12 mouse cellular contexts compared by ENCODE assay signal in genomic region chr1:89550061-89550869, GRCm38 (mm10).
A peak's percentile ranks its signal among the peaks of the same experiment; 100 is the strongest.
DNase-seq lines count a peak whose midpoint lies in the region; ATAC-seq and TF ChIP-seq lines count a peak whose summit lies in the region.
"Had no signal": no experiment of that assay in that cellular context is flagged by ENCODE, and none has a peak within 500 bp of the region (broad histone marks: within the 10 kb centered on the region; RNA-seq: fewer than 3 reads in every experiment).

No protein-coding gene starts in this region.

- H3K9me3 ChIP-seq in embryonic facial prominence, embryonic 15.5 days (replicated peaks) = no peaks in the 10 kb centered on the region
- H3K9me3 ChIP-seq in hindbrain, postnatal 0 days (ENCODE audit: low read length) = no peaks in the 10 kb centered on the region
- no peaks in the 10 kb centered on the region for H3K9me3 ChIP-seq in midbrain, embryonic 16.5 days (replicated peaks; ENCODE audit: control insufficient read depth, low read length, poor library complexity, severe bottlenecking)
- H3K9me3 ChIP-seq: liver, embryonic 13.5 days had no signal

- no peaks in the 10 kb centered on the region for H3K27me3 ChIP-seq in embryonic facial prominence, embryonic 15.5 days
- no peaks in the 10 kb centered on the region for H3K27me3 ChIP-seq in hindbrain, postnatal 0 days (ENCODE audit: insufficient read depth, low read length)
- H3K27me3 ChIP-seq in midbrain, embryonic 16.5 days (ENCODE audit: control insufficient read depth, insufficient read depth, low read depth, low read length) = no peaks in the 10 kb centered on the region
- H3K27me3 ChIP-seq: liver, embryonic 13.5 days had no signal

- no peak overlapping the region for H3K4me2 ChIP-seq in embryonic facial prominence, embryonic 15.5 days (replicated peaks)
- H3K4me2 ChIP-seq in hindbrain, postnatal 0 days (ENCODE audit: low read depth, low read length) = peak overlapping the region; percentile 49
- peak overlapping the region; percentile 51 for H3K4me2 ChIP-seq in midbrain, embryonic 16.5 days (ENCODE audit: low read length)
- H3K4me2 ChIP-seq: liver, embryonic 13.5 days had no signal

- 0 out of 2 replicates have a peak, but pooled peaks have one; percentile 22 for ATAC-seq in embryonic facial prominence, embryonic 15.5 days (ENCODE audit: insufficient number of reproducible peaks, low FRiP score, low TSS enrichment, low read depth)
- peak; percentile 82 for ATAC-seq in hindbrain, postnatal 0 days
- ATAC-seq in midbrain, embryonic 16.5 days = peak; percentile 89
- no peak for ATAC-seq in activated CD4-positive, CD25-positive, alpha-beta regulatory T cell, adult 4 months

- H3K4me1 ChIP-seq in embryonic facial prominence, embryonic 15.5 days = peaks cover 28% of the 10 kb centered on the region
- H3K4me1 ChIP-seq in hindbrain, postnatal 0 days (ENCODE audit: insufficient read depth, low read length) = peaks cover 34% of the 10 kb centered on the region
- H3K4me1 ChIP-seq in midbrain, embryonic 16.5 days (ENCODE audit: control insufficient read depth, insufficient read depth, low read length) = peaks cover 41% of the 10 kb centered on the region

- H3K36me3 ChIP-seq in embryonic facial prominence, embryonic 15.5 days = no peaks in the 10 kb centered on the region
- no peaks in the 10 kb centered on the region for H3K36me3 ChIP-seq in hindbrain, postnatal 0 days (ENCODE audit: insufficient read depth, low read length)
- H3K36me3 ChIP-seq in midbrain, embryonic 16.5 days (ENCODE audit: control insufficient read depth, insufficient read depth, low read length) = no peaks in the 10 kb centered on the region
- H3K36me3 ChIP-seq: G1E; liver, embryonic 13.5 days had no signal

- H3K4me3 ChIP-seq in embryonic facial prominence, embryonic 15.5 days (replicated peaks) = no peak overlapping the region
- no peak overlapping the region for H3K4me3 ChIP-seq in hindbrain, postnatal 0 days (ENCODE audit: low read length)
- H3K4me3 ChIP-seq in midbrain, embryonic 16.5 days (ENCODE audit: low read depth, low read length) = peak overlapping the region; percentile 1; the same call in 1 of the 2 replicates
- H3K4me3 ChIP-seq: liver, embryonic 13.5 days; megakaryocyte, embryonic 14.5 days had no signal

- 41% methylated on average over 25 of the region's 25 CpGs for WGBS in embryonic facial prominence, embryonic 15.5 days
- 11% methylated on average over 25 of the region's 25 CpGs for WGBS in hindbrain, postnatal 0 days
- WGBS in midbrain, embryonic 16.5 days = 8% methylated on average over 25 of the region's 25 CpGs

- no peak overlapping the region for H3K9ac ChIP-seq in embryonic facial prominence, embryonic 15.5 days
- 0 out of 2 replicates have a peak overlapping the region, but pooled peaks have one; percentile 21 for H3K9ac ChIP-seq in hindbrain, postnatal 0 days (replicated peaks; ENCODE audit: low read length)
- H3K9ac ChIP-seq in midbrain, embryonic 16.5 days (ENCODE audit: low read depth, low read length) = peak overlapping the region; percentile 10
- H3K9ac ChIP-seq: liver, embryonic 13.5 days had no signal

- no peak for TF ChIP-seq CTCF in hindbrain, postnatal 0 days (IDR thresholded peaks at IDR 0.05; ENCODE audit: low read depth)

- DNase-seq in embryo, embryonic 11 days = peak; percentile 80
- peak; percentile 75 for DNase-seq in hindbrain, postnatal 0 days (ENCODE audit: low spot score)
- no peak for DNase-seq in urinary bladder, adult 18-20 months (ENCODE audit: low spot score in 2 of 2)
- no peak for DNase-seq in gastrocnemius, adult 8-10 months (ENCODE audit: low spot score in 2 of 2)
- DNase-seq: adrenal gland, postnatal 10 days; kidney, postnatal 14 days; liver, embryonic 13.5 days had no signal

- H3K27ac ChIP-seq in embryonic facial prominence, embryonic 15.5 days (replicated peaks) = no peak overlapping the region
- peak overlapping the region; percentile 51 for H3K27ac ChIP-seq in hindbrain, postnatal 0 days
- H3K27ac ChIP-seq in midbrain, embryonic 16.5 days (ENCODE audit: low read length) = peak overlapping the region; percentile 87
- H3K27ac ChIP-seq: liver, embryonic 13.5 days had no signal

Comparison
In these comparisons a context has a peak if more than half of its experiments do, and no peak if none do; other contexts are left out.
1. DNase-seq: peak in embryo, embryonic 11 days (single experiment) and hindbrain, postnatal 0 days (single experiment); none in urinary bladder, adult 18-20 months (0 of 2) and gastrocnemius, adult 8-10 months (0 of 2).